18 mouse cellular contexts compared by ENCODE assay signal in genomic region chr19:47724903-47725302, GRCm38 (mm10). TPM values are rescaled to one million over a fixed set of nuclear protein-coding genes. Genes with fewer than 3 reads are reported as not detected.
DNase-seq lines count a peak whose midpoint lies in the region; ATAC-seq lines count a peak whose summit lies in the region.
"Had no signal": no experiment of that assay in that cellular context is flagged by ENCODE, and none has a peak within 500 bp of the region (broad histone marks: within the 10 kb centered on the region; RNA-seq: fewer than 3 reads in every experiment).

No protein-coding gene starts in this region.

- H3K4me2 ChIP-seq in heart, embryonic 16.5 days (ENCODE audit: low read depth, low read length): no peak overlapping the region
- H3K4me2 ChIP-seq in lung, embryonic 16.5 days (ENCODE audit: low read depth, low read length): no peak overlapping the region
- H3K4me2 ChIP-seq: embryonic facial prominence, embryonic 13.5 days; embryonic facial prominence, embryonic 15.5 days; forebrain, embryonic 12.5 days had no signal

- H3K36me3 ChIP-seq in heart, embryonic 16.5 days (ENCODE audit: control insufficient read depth, insufficient read depth): no peaks in the 10 kb centered on the region
- H3K36me3 ChIP-seq in heart, embryonic 10.5 days: no peaks in the 10 kb centered on the region
- no peaks in the 10 kb centered on the region for H3K36me3 ChIP-seq in lung, embryonic 16.5 days (ENCODE audit: control insufficient read depth, insufficient read depth, low read length)
- H3K36me3 ChIP-seq: embryonic facial prominence, embryonic 13.5 days; embryonic facial prominence, embryonic 15.5 days; forebrain, embryonic 10.5 days; forebrain, embryonic 12.5 days had no signal

- no peak overlapping the region for H3K4me3 ChIP-seq in heart, embryonic 16.5 days (ENCODE audit: low read length)
- H3K4me3 ChIP-seq in heart, embryonic 10.5 days: no peak overlapping the region
- no peak overlapping the region for H3K4me3 ChIP-seq in lung, embryonic 16.5 days (ENCODE audit: low read length)
- H3K4me3 ChIP-seq: embryonic facial prominence, embryonic 13.5 days; embryonic facial prominence, embryonic 15.5 days; erythroblast, embryonic 14.5 days; forebrain, embryonic 10.5 days; forebrain, embryonic 12.5 days had no signal

- 63% methylated on average over 4 of the region's 4 CpGs for WGBS in heart, embryonic 16.5 days
- 75% methylated on average over 4 of the region's 4 CpGs for WGBS in heart, embryonic 10.5 days
- 64% methylated on average over 4 of the region's 4 CpGs for WGBS in lung, embryonic 16.5 days

- H3K4me1 ChIP-seq in heart, embryonic 16.5 days (ENCODE audit: control insufficient read depth, insufficient read depth, low read length): peaks cover 4% of the 10 kb centered on the region
- peaks cover 10% of the 10 kb centered on the region for H3K4me1 ChIP-seq in heart, embryonic 10.5 days
- no peaks in the 10 kb centered on the region; the same call in 1 of the 2 replicates for H3K4me1 ChIP-seq in lung, embryonic 16.5 days (replicated peaks; ENCODE audit: control insufficient read depth, insufficient read depth, low read length)

- H3K27ac ChIP-seq in heart, embryonic 16.5 days (ENCODE audit: low read length): no peak overlapping the region
- no peak overlapping the region for H3K27ac ChIP-seq in heart, embryonic 10.5 days
- no peak overlapping the region for H3K27ac ChIP-seq in lung, embryonic 16.5 days (ENCODE audit: low read length)
- H3K27ac ChIP-seq: embryonic facial prominence, embryonic 13.5 days; embryonic facial prominence, embryonic 15.5 days; forebrain, embryonic 10.5 days; forebrain, embryonic 12.5 days had no signal

- H3K9ac ChIP-seq in heart, embryonic 16.5 days (ENCODE audit: low read length): no peak overlapping the region
- H3K9ac ChIP-seq in lung, embryonic 16.5 days (ENCODE audit: low read length): no peak overlapping the region
- H3K9ac ChIP-seq: embryonic facial prominence, embryonic 13.5 days; embryonic facial prominence, embryonic 15.5 days; forebrain, embryonic 12.5 days had no signal

- peak; percentile 60; the same call in 1 of the 2 replicates for ATAC-seq in heart, embryonic 16.5 days (replicated peaks; ENCODE audit: extremely low read depth, insufficient read depth, low FRiP score)
- ATAC-seq in lung, embryonic 16.5 days (ENCODE audit: low read depth): 0 out of 2 replicates have a peak, but pooled peaks have one; percentile 41

- no peaks in the 10 kb centered on the region for H3K27me3 ChIP-seq in heart, embryonic 16.5 days (ENCODE audit: control insufficient read depth, insufficient read depth, low read length)
- no peaks in the 10 kb centered on the region for H3K27me3 ChIP-seq in heart, embryonic 10.5 days (ENCODE audit: insufficient read depth, poor library complexity, severe bottlenecking)
- H3K27me3 ChIP-seq in lung, embryonic 16.5 days (ENCODE audit: control insufficient read depth, insufficient read depth, low read depth, low read length): no peaks in the 10 kb centered on the region
- H3K27me3 ChIP-seq: embryonic facial prominence, embryonic 13.5 days; embryonic facial prominence, embryonic 15.5 days; forebrain, embryonic 12.5 days had no signal

- H3K9me3 ChIP-seq in heart, embryonic 16.5 days (replicated peaks; ENCODE audit: control insufficient read depth, low read length): no peaks in the 10 kb centered on the region
- H3K9me3 ChIP-seq in heart, embryonic 10.5 days: no peaks in the 10 kb centered on the region
- no peaks in the 10 kb centered on the region for H3K9me3 ChIP-seq in lung, embryonic 16.5 days (ENCODE audit: control insufficient read depth, low read length)
- H3K9me3 ChIP-seq: embryonic facial prominence, embryonic 13.5 days; embryonic facial prominence, embryonic 15.5 days; forebrain, embryonic 10.5 days; forebrain, embryonic 12.5 days had no signal

- DNase-seq in heart, embryonic 10.5 days (ENCODE audit: low spot score): no peak
- no peak for DNase-seq in lung, postnatal 36 days
- DNase-seq: adrenal gland, postnatal 10 days; adrenal gland, postnatal 25 days; cerebellum, adult 11 months; cerebellum, adult 18-20 months; cerebellum, adult 8-10 months; cerebellum, adult 9-11 months; cerebellum, postnatal 14 days; cerebellum, postnatal 36 days; embryo, embryonic 11 days had no signal

RNA-seq across cellular contexts. Expression of gene Sfr1, which starts 6.6 kb away (rescaled TPM):
- polyA plus RNA-seq in heart, embryonic 16.5 days (2015; fragmentation: Nextera tagmentation; extraction: Ambion mirVana): 153 and 227 TPM in 2 replicates
- polyA plus RNA-seq in heart, embryonic 10.5 days (2016; fragmentation: Nextera tagmentation; extraction: Ambion mirVana): 238 and 281 TPM in 2 replicates
- 225 and 236 TPM in 2 replicates for polyA plus RNA-seq in lung, embryonic 16.5 days (2015; fragmentation: Nextera tagmentation; extraction: Ambion mirVana)

RNA-seq across cellular contexts. Expression of gene Col17a1, which starts 33.0 kb away (rescaled TPM):
- 0.76 and 0.93 TPM in 2 replicates for polyA plus RNA-seq in heart, embryonic 16.5 days (2015; fragmentation: Nextera tagmentation; extraction: Ambion mirVana)
- polyA plus RNA-seq in heart, embryonic 10.5 days (2016; fragmentation: Nextera tagmentation; extraction: Ambion mirVana): 0.43 and 0.63 TPM in 2 replicates
- polyA plus RNA-seq in lung, embryonic 16.5 days (2015; fragmentation: Nextera tagmentation; extraction: Ambion mirVana): 2.2 and 3.3 TPM in 2 replicates
- polyA plus RNA-seq: erythroblast, embryonic 14.5 days had no signal
